In genomic region chr13:73886601-73887000, GRCm38 (mm10) we compare ENCODE assay signal across 20 mouse cellular contexts. TPM values are rescaled to one million over a fixed set of nuclear protein-coding genes. Genes with fewer than 3 reads are reported as not detected.
DNase-seq lines count a peak whose midpoint lies in the region; ATAC-seq and TF ChIP-seq lines count a peak whose summit lies in the region.
"Had no signal": no experiment of that assay in that cellular context is flagged by ENCODE, and none has a peak within 500 bp of the region (broad histone marks: within the 10 kb centered on the region; RNA-seq: fewer than 3 reads in every experiment).

No protein-coding gene starts in this region.

- no peaks in the 10 kb centered on the region for H3K36me3 ChIP-seq in heart, postnatal 0 days (replicated peaks; ENCODE audit: control insufficient read depth, insufficient read depth, low read length)
- H3K36me3 ChIP-seq in heart, embryonic 10.5 days, result no peaks in the 10 kb centered on the region
- no peaks in the 10 kb centered on the region for H3K36me3 ChIP-seq in embryonic facial prominence, embryonic 10.5 days (replicated peaks)
- no peaks in the 10 kb centered on the region for H3K36me3 ChIP-seq in embryonic facial prominence, embryonic 13.5 days
- H3K36me3 ChIP-seq in limb, embryonic 12.5 days, result no peaks in the 10 kb centered on the region
- H3K36me3 ChIP-seq: forebrain, embryonic 12.5 days; midbrain, embryonic 15.5 days; neural tube, embryonic 13.5 days; stomach, embryonic 15.5 days had no signal

- H3K4me3 ChIP-seq in heart, postnatal 0 days (ENCODE audit: low read depth, low read length), result no peak overlapping the region
- no peak overlapping the region for H3K4me3 ChIP-seq in heart, embryonic 10.5 days
- no peak overlapping the region for H3K4me3 ChIP-seq in embryonic facial prominence, embryonic 10.5 days
- no peak overlapping the region for H3K4me3 ChIP-seq in embryonic facial prominence, embryonic 13.5 days
- H3K4me3 ChIP-seq in limb, embryonic 12.5 days (replicated peaks), result no peak overlapping the region
- H3K4me3 ChIP-seq: forebrain, embryonic 12.5 days; midbrain, embryonic 15.5 days; neural tube, embryonic 13.5 days; stomach, embryonic 15.5 days had no signal

- no peak for TF ChIP-seq CTCF in heart, postnatal 0 days (IDR thresholded peaks at IDR 0.05; ENCODE audit: low read depth)

- no peak for DNase-seq in heart, postnatal 0 days (ENCODE audit: low spot score)
- no peak for DNase-seq in heart, embryonic 10.5 days (ENCODE audit: low spot score)
- DNase-seq in embryonic facial prominence, embryonic 10.5 days (ENCODE audit: low spot score), result peak; percentile 36
- no peak for DNase-seq in B cell, adult 2 months
- DNase-seq in cerebellum, adult 18-20 months, result no peak
- DNase-seq: cerebellum, adult 9-10 months; gastrocnemius, postnatal 25 days; layer of hippocampus, postnatal 36 days; right cerebral cortex, adult 18-20 months; thymus, adult 18-20 months had no signal

- H3K4me2 ChIP-seq in heart, postnatal 0 days (ENCODE audit: low read depth, low read length), result no peak overlapping the region
- H3K4me2 ChIP-seq in embryonic facial prominence, embryonic 13.5 days, result no peak overlapping the region
- H3K4me2 ChIP-seq in limb, embryonic 12.5 days, result no peak overlapping the region
- H3K4me2 ChIP-seq: forebrain, embryonic 12.5 days; midbrain, embryonic 15.5 days; neural tube, embryonic 13.5 days; stomach, embryonic 15.5 days had no signal

- H3K27ac ChIP-seq in heart, postnatal 0 days (ENCODE audit: low read depth), result no peak overlapping the region
- no peak overlapping the region for H3K27ac ChIP-seq in heart, embryonic 10.5 days
- peak overlapping the region; percentile 76 for H3K27ac ChIP-seq in embryonic facial prominence, embryonic 10.5 days (replicated peaks)
- peak overlapping the region; percentile 81 for H3K27ac ChIP-seq in embryonic facial prominence, embryonic 13.5 days
- peak overlapping the region; percentile 54 for H3K27ac ChIP-seq in limb, embryonic 12.5 days
- H3K27ac ChIP-seq: forebrain, embryonic 12.5 days; hindbrain, postnatal 0 days; macrophage; midbrain, embryonic 15.5 days; neural tube, embryonic 13.5 days; stomach, embryonic 15.5 days had no signal

- no peak overlapping the region for H3K9ac ChIP-seq in heart, postnatal 0 days (replicated peaks; ENCODE audit: low read depth, low read length)
- no peak overlapping the region for H3K9ac ChIP-seq in embryonic facial prominence, embryonic 13.5 days
- no peak overlapping the region for H3K9ac ChIP-seq in limb, embryonic 12.5 days (replicated peaks)
- H3K9ac ChIP-seq: forebrain, embryonic 12.5 days; midbrain, embryonic 15.5 days; neural tube, embryonic 13.5 days; stomach, embryonic 15.5 days had no signal

- no peaks in the 10 kb centered on the region for H3K27me3 ChIP-seq in heart, postnatal 0 days (ENCODE audit: control insufficient read depth, insufficient read depth, low read length)
- no peaks in the 10 kb centered on the region for H3K27me3 ChIP-seq in heart, embryonic 10.5 days (ENCODE audit: insufficient read depth, poor library complexity, severe bottlenecking)
- no peaks in the 10 kb centered on the region for H3K27me3 ChIP-seq in embryonic facial prominence, embryonic 10.5 days (replicated peaks; ENCODE audit: low read depth, poor library complexity, severe bottlenecking)
- H3K27me3 ChIP-seq in embryonic facial prominence, embryonic 13.5 days, result no peaks in the 10 kb centered on the region
- H3K27me3 ChIP-seq in limb, embryonic 12.5 days, result no peaks in the 10 kb centered on the region
- H3K27me3 ChIP-seq: forebrain, embryonic 12.5 days; midbrain, embryonic 15.5 days; neural tube, embryonic 13.5 days; stomach, embryonic 15.5 days had no signal

- H3K4me1 ChIP-seq in heart, postnatal 0 days (ENCODE audit: control insufficient read depth, insufficient read depth), result peaks cover 6% of the 10 kb centered on the region
- H3K4me1 ChIP-seq in heart, embryonic 10.5 days, result 0 out of 2 replicates have a peak, but pooled peaks cover 4% of the 10 kb centered on the region
- H3K4me1 ChIP-seq in embryonic facial prominence, embryonic 10.5 days, result peaks cover 35% of the 10 kb centered on the region
- H3K4me1 ChIP-seq in embryonic facial prominence, embryonic 13.5 days, result peaks cover 41% of the 10 kb centered on the region
- H3K4me1 ChIP-seq in limb, embryonic 12.5 days (replicated peaks), result peaks cover 27% of the 10 kb centered on the region
- H3K4me1 ChIP-seq: forebrain, embryonic 12.5 days; midbrain, embryonic 15.5 days; neural tube, embryonic 13.5 days; stomach, embryonic 15.5 days had no signal

- 78% methylated on average over 5 of the region's 5 CpGs for WGBS in heart, postnatal 0 days
- WGBS in heart, embryonic 10.5 days, result 83% methylated on average over 5 of the region's 5 CpGs
- 44% methylated on average over 5 of the region's 5 CpGs for WGBS in embryonic facial prominence, embryonic 10.5 days
- WGBS in embryonic facial prominence, embryonic 13.5 days, result 11% methylated on average over 5 of the region's 5 CpGs
- 34% methylated on average over 5 of the region's 5 CpGs for WGBS in limb, embryonic 12.5 days

- H3K9me3 ChIP-seq in heart, postnatal 0 days (replicated peaks; ENCODE audit: control insufficient read depth, low read length), result no peaks in the 10 kb centered on the region
- no peaks in the 10 kb centered on the region for H3K9me3 ChIP-seq in heart, embryonic 10.5 days
- no peaks in the 10 kb centered on the region for H3K9me3 ChIP-seq in embryonic facial prominence, embryonic 10.5 days
- H3K9me3 ChIP-seq in embryonic facial prominence, embryonic 13.5 days, result no peaks in the 10 kb centered on the region
- no peaks in the 10 kb centered on the region for H3K9me3 ChIP-seq in limb, embryonic 12.5 days
- H3K9me3 ChIP-seq: forebrain, embryonic 12.5 days; midbrain, embryonic 15.5 days; neural tube, embryonic 13.5 days; stomach, embryonic 15.5 days had no signal

- TF ChIP-seq EP300 in heart, postnatal 0 days (IDR thresholded peaks at IDR 0.05; ENCODE audit: low read depth), result no peak

- 0 out of 2 replicates have a peak, but pooled peaks have one; percentile 27 for ATAC-seq in heart, postnatal 0 days (ENCODE audit: insufficient read depth, low read depth)
- no peak for ATAC-seq in embryonic facial prominence, embryonic 13.5 days (ENCODE audit: insufficient number of reproducible peaks, insufficient read depth, low FRiP score, low TSS enrichment, low read depth)
- no peak for ATAC-seq in limb, embryonic 12.5 days (ENCODE audit: insufficient number of reproducible peaks, insufficient read depth, low FRiP score, low TSS enrichment, low read depth)
- no peak for ATAC-seq in CD4-positive, CD25-positive, alpha-beta regulatory T cell, adult 4 months
- ATAC-seq: hindbrain, postnatal 0 days; midbrain, embryonic 15.5 days had no signal

RNA-seq across cellular contexts. Expression of gene Nkd2, which starts 39.2 kb away (rescaled TPM):
- 14.3 and 22.1 TPM in 2 replicates for total RNA-seq in heart, postnatal 0 days (2014; rRNA removed; ENCODE audit: low replicate concordance)
- polyA plus RNA-seq in heart, postnatal 0 days (2015; fragmentation: Nextera tagmentation; extraction: Ambion mirVana), result 2.2 and 5.7 TPM in 2 replicates
- 4.8 and 6.4 TPM in 2 replicates for polyA plus RNA-seq in heart, embryonic 10.5 days (2016; fragmentation: Nextera tagmentation; extraction: Ambion mirVana)
- polyA plus RNA-seq in embryonic facial prominence, embryonic 10.5 days (2016; fragmentation: Nextera tagmentation; extraction: Ambion mirVana), result 20.8 and 26.2 TPM in 2 replicates
- polyA plus RNA-seq in embryonic facial prominence, embryonic 13.5 days (2015; fragmentation: Nextera tagmentation; extraction: Ambion mirVana), result 40.6 and 44.9 TPM in 2 replicates
- 57.5 and 61.6 TPM in 2 replicates for polyA plus RNA-seq in limb, embryonic 12.5 days (2016; fragmentation: Nextera tagmentation; extraction: Ambion mirVana)
- polyA plus RNA-seq in CD4-positive, CD25-positive, alpha-beta regulatory T cell, adult 4 months (2017; shearing (Covaris generic)), result under 1 TPM; 0.14 to 0.38 TPM
- total RNA-seq: hematopoietic stem cell, adult 5-6 weeks had no signal
- polyA plus RNA-seq: macrophage had no signal

RNA-seq across cellular contexts. Expression of gene Trip13, which starts 51.0 kb away (rescaled TPM):
- total RNA-seq in heart, postnatal 0 days (2014; rRNA removed; ENCODE audit: low replicate concordance), result 2.6 and 9.8 TPM in 2 replicates
- 8.0 and 8.8 TPM in 2 replicates for polyA plus RNA-seq in heart, postnatal 0 days (2015; fragmentation: Nextera tagmentation; extraction: Ambion mirVana)
- 52.7 and 62.5 TPM in 2 replicates for polyA plus RNA-seq in heart, embryonic 10.5 days (2016; fragmentation: Nextera tagmentation; extraction: Ambion mirVana)
- polyA plus RNA-seq in embryonic facial prominence, embryonic 10.5 days (2016; fragmentation: Nextera tagmentation; extraction: Ambion mirVana), result 72.2 and 73.7 TPM in 2 replicates
- polyA plus RNA-seq in embryonic facial prominence, embryonic 13.5 days (2015; fragmentation: Nextera tagmentation; extraction: Ambion mirVana), result 42.6 and 46.0 TPM in 2 replicates
- 49.5 and 57.6 TPM in 2 replicates for polyA plus RNA-seq in limb, embryonic 12.5 days (2016; fragmentation: Nextera tagmentation; extraction: Ambion mirVana)
- 1 to 10 TPM; 1.2 to 2.0 TPM for polyA plus RNA-seq in CD4-positive, CD25-positive, alpha-beta regulatory T cell, adult 4 months (2017; shearing (Covaris generic))

RNA-seq across cellular contexts. Expression of gene Brd9, which starts 51.0 kb away (rescaled TPM):
- total RNA-seq in heart, postnatal 0 days (2014; rRNA removed; ENCODE audit: low replicate concordance), result 41.9 and 43.3 TPM in 2 replicates
- polyA plus RNA-seq in heart, postnatal 0 days (2015; fragmentation: Nextera tagmentation; extraction: Ambion mirVana), result 28.4 and 29.3 TPM in 2 replicates
- 38.4 and 43.5 TPM in 2 replicates for polyA plus RNA-seq in heart, embryonic 10.5 days (2016; fragmentation: Nextera tagmentation; extraction: Ambion mirVana)
- 50.6 and 57.3 TPM in 2 replicates for polyA plus RNA-seq in embryonic facial prominence, embryonic 10.5 days (2016; fragmentation: Nextera tagmentation; extraction: Ambion mirVana)
- 63.5 and 68.6 TPM in 2 replicates for polyA plus RNA-seq in embryonic facial prominence, embryonic 13.5 days (2015; fragmentation: Nextera tagmentation; extraction: Ambion mirVana)
- 59.7 and 66.7 TPM in 2 replicates for polyA plus RNA-seq in limb, embryonic 12.5 days (2016; fragmentation: Nextera tagmentation; extraction: Ambion mirVana)
- polyA plus RNA-seq in CD4-positive, CD25-positive, alpha-beta regulatory T cell, adult 4 months (2017; shearing (Covaris generic)), result 10 to 100 TPM; 61.9 to 72.2 TPM

Comparison
In these comparisons a context has a peak if more than half of its experiments do, and no peak if none do; other contexts are left out.
1. H3K27ac ChIP-seq: peak in embryonic facial prominence, embryonic 10.5 days (single experiment), embryonic facial prominence, embryonic 13.5 days (single experiment) and limb, embryonic 12.5 days (single experiment); none in heart, postnatal 0 days (single experiment) and heart, embryonic 10.5 days (single experiment).